Mouse (Mus musculus) neural tube, embryonic 11.5 days (tissue): ENCODE measurements around the gene Gm45233. TPM values are rescaled to one million over a fixed set of nuclear protein-coding genes. Genes with fewer than 3 reads are reported as not detected.
A peak's percentile ranks its signal among the peaks of the same experiment; 100 is the strongest.

Experiments used
- ATAC-seq: fragments of 200-750 bp; cut with Nextera tagmentation; 2 replicates; pipeline ENCODE4 v1.8.0; 2017; ENCODE audit warnings: moderate number of reproducible peaks, mild to moderate bottlenecking, moderate TSS enrichment, moderate library complexity; ENCODE audit not compliant: insufficient read depth, low FRiP score, low TSS enrichment
- DNase-seq: peaks from one replicate; pipeline ENCODE4 v3.0.0-alpha.2; 2015; ENCODE audit warnings: low spot score
- H3K27ac ChIP-seq: fragments of 300-500 bp; sonication (generic); 2 replicates; pipeline ENCODE4 v1.5.1; 2014; ENCODE audit warnings: low read depth, mild to moderate bottlenecking, low read length
- H3K27me3 ChIP-seq: fragments of 300-500 bp; sonication (generic); 2 replicates; pipeline ENCODE4 v1.6.1; 2014; ENCODE audit warnings: mild to moderate bottlenecking, low read length, mixed read lengths; ENCODE audit not compliant: control insufficient read depth, insufficient read depth
- H3K36me3 ChIP-seq: fragments of 300-500 bp; sonication (generic); 2 replicates; pipeline ENCODE4 v1.6.1; 2014; ENCODE audit warnings: mild to moderate bottlenecking, low read length, moderate library complexity, mixed read lengths; ENCODE audit not compliant: control insufficient read depth, insufficient read depth
- H3K4me1 ChIP-seq: fragments of 300-500 bp; sonication (generic); 2 replicates; pipeline ENCODE4 v1.6.1; 2014; ENCODE audit warnings: low read length, mixed read lengths; ENCODE audit not compliant: control insufficient read depth, insufficient read depth
- H3K4me2 ChIP-seq: fragments of 300-500 bp; sonication (generic); 2 replicates; pipeline ENCODE4 v1.6.1; 2014; ENCODE audit warnings: low read depth, mild to moderate bottlenecking, moderate library complexity
- H3K4me3 ChIP-seq: fragments of 300-500 bp; sonication (generic); 2 replicates; pipeline ENCODE4 v1.5.1; 2014; ENCODE audit warnings: low read depth, low read length
- H3K9ac ChIP-seq: fragments of 300-500 bp; sonication (generic); 2 replicates; pipeline ENCODE4 v1.6.1; 2014; ENCODE audit warnings: mild to moderate bottlenecking, low read length
- H3K9me3 ChIP-seq: fragments of 300-500 bp; sonication (generic); 2 replicates; pipeline ENCODE4 v1.6.1; 2016; ENCODE audit warnings: low read length; ENCODE audit not compliant: control insufficient read depth
- WGBS: fragments of 180-500 bp; shearing (Covaris S2); extraction: QIAGEN DNeasy Blood & Tissue Kit; methylation state at CpG from one replicate; pipeline ENCODE4 v1.1.7; 2014; 5-methylcytosine and 5-hydroxymethylcytosine counted together
- polyA plus RNA-seq: library from polyadenylated mRNA; unstranded; fragments of >200 nt; fragmentation: Nextera tagmentation; extraction: Ambion mirVana; gene quantifications from 2 replicates; pipeline ENCODE4 v1.2.1, GENCODE M21; 2014

Gene Gm45233
- polyA plus RNA-seq, 1 experiment from 2014 or later, result not detected

DNA sequence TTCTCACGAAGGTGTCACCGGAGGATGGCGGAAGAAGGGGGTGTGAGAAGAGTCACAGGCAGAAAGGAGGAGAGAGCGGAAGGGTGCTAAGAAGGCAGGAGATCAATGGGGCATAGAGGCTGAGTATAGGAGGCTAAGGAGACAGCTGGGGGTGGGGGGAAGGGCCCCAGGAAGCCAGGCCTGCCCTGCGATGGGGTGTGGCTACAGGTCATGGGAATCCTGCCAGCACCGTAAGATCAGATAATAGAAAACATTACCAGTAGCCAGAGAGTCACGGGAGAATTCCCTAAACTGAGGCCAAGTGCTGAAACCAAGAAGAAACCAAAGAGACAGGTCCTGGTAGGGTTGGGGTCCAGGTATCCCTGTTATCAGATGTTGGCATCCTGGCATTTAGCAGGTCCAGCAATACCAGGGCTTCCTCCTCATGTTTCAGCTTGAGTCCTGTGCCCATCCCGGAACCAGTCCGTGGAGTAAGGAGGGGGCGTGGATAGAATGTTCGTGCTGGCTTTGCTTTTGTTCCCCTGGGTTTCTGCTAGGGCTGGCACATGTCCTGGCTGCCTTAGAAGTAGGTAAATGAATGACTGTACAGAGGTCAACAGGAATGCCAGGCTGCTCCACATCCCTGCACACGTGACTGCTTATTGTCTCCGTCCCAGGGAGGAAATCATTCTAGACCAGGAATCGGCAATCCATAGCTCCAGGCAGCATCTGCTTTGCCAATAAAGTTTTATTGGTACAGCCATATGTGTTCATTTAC is 9.8 kb downstream of the Gm45233 start:
- Histone ChIP-seq H3K9ac (no peak overlapping the region), H3K27me3 (no peaks in the 10 kb centered on the region), H3K4me2 (no peak overlapping the region), H3K27ac (no peak overlapping the region), H3K4me1 (no peaks in the 10 kb centered on the region), H3K9me3 (no peaks in the 10 kb centered on the region), H3K36me3 (peaks cover 6% of the 10 kb centered on the region), H3K4me3 (no peak overlapping the region)
- 91% methylated on average over 14 of the region's 14 CpGs for WGBS
- DNase-seq, result no peak
- ATAC-seq, result no peak

DNA sequence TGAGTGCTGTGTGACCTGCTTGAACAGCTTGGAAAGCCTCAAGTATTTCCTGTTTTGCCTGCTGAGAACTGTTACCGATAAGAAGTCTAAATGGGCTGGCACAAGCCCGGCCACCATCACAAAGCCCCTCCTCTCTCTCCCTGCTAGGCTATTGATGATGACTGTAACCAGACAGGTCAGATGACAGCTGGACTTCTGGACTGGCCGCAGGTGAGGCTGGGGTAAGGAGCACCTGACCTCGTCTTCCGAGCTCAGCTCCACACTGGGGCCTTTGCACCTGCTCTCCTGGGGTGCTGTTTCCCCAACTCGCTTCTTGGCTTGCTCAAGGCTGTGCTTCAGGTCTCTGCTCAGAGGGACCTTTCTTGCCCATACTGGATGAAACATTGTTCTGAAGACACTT is 10.4 kb downstream of the Gm45233 start:
- DNase-seq (no peak), ATAC-seq (no peak)
- no peaks in the 10 kb centered on the region for H3K4me1 ChIP-seq
- H3K36me3 ChIP-seq, result peaks cover 6% of the 10 kb centered on the region
- H3K27me3 ChIP-seq, result no peaks in the 10 kb centered on the region
- H3K4me2 ChIP-seq, result no peak overlapping the region
- no peak overlapping the region for H3K9ac ChIP-seq
- WGBS, result 94% methylated on average over 6 of the region's 6 CpGs
- no peak overlapping the region for H3K27ac ChIP-seq
- H3K4me3 ChIP-seq, result no peak overlapping the region
- H3K9me3 ChIP-seq, result no peaks in the 10 kb centered on the region

DNA sequence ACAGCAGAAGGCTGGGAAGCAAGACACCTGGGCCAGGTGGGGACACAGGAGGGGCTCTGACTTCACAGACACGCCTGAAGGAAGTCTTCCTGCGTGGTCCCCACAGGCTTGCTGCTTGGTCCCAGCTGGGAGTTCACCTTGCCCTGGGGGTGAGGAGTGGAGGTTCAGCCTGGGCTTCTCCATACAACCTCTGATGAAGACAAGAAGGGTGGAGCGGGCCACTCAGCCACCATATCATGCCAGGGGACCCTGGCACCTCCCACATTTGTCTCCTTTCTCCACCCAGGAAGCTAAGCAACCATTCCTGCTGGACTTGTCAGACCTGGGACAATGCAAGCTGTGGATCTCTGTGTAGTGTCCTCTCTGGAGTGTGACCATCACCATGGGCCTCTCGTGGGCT is 18.9 kb downstream of the Gm45233 start, which contains the start of gene Vsig10l:
Gene Vsig10l, plus strand, starts transcription at position 301 of the 400 bp plus-strand sequence.
- no peak for ATAC-seq
- Histone ChIP-seq H3K4me1 (no peaks in the 10 kb centered on the region), H3K27ac (no peak within 1 kb of the TSS), H3K9ac (no peak within 1 kb of the TSS), H3K4me3 (no peak within 1 kb of the TSS), H3K36me3 (no peaks in the 10 kb centered on the region), H3K4me2 (no peak within 1 kb of the TSS), H3K27me3 (peaks cover 7% of the 10 kb centered on the region; the same call in 1 of the 2 replicates), H3K9me3 (no peaks in the 10 kb centered on the region)
- 69% methylated on average over 4 of the region's 4 CpGs for WGBS
- no peak for DNase-seq

DNA sequence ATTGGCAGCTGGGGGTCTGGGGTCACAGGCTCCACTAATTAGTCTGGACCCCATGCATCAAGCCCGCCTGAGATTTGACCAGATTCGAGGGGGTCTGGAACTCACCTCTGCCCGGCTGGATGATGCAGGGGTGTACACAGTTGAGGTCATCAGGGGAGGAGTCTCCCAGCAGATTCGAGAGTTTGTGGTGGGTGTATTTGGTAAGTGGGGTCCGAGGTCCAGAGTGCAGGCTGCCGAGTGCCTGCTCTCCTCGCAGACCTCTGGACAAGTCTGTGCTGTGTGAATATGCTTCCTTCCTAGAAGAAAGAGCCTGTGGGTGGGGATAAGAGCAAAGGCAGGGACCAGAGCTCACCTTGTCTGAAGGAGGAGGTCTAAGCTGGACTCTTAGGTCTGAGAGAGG is 20.0 kb downstream of the Gm45233 start:
- H3K9me3 ChIP-seq, result no peaks in the 10 kb centered on the region
- H3K27ac ChIP-seq, result no peak overlapping the region
- H3K4me1 ChIP-seq, result no peaks in the 10 kb centered on the region
- no peak for ATAC-seq
- no peaks in the 10 kb centered on the region for H3K36me3 ChIP-seq
- WGBS, result 87% methylated on average over 7 of the region's 7 CpGs
- H3K4me2 ChIP-seq, result no peak overlapping the region
- H3K27me3 ChIP-seq, result peaks cover 7% of the 10 kb centered on the region; the same call in 1 of the 2 replicates
- DNase-seq, result no peak
- H3K4me3 ChIP-seq, result no peak overlapping the region
- no peak overlapping the region for H3K9ac ChIP-seq

DNA sequence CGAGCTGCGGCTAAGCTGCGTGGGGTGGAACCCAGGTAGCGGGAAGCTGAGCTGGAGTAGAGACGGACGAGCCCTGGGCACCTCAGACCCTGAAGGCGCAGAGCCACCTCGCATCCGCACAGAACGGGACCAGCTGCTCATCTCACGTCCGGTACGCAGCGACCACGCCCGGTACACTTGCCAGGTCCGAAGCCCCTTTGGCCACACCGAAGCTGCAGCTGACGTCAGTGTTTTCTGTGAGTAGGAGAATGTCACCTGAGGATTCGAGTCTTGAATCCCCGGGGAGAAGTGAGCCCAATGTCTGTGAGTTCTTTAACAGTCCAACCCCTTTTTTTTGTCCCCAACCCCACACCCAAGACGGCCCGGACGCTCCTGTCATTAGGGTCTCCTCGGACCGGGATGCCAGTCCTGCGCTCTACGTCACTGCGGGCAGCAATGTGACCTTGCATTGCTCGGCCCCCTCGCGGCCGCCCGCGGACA is 21.0 kb downstream of the Gm45233 start:
- Histone ChIP-seq H3K4me3 (peak overlapping the region; percentile 37), H3K36me3 (no peaks in the 10 kb centered on the region), H3K4me1 (no peaks in the 10 kb centered on the region), H3K9me3 (no peaks in the 10 kb centered on the region), H3K27me3 (peaks cover 7% of the 10 kb centered on the region; the same call in 1 of the 2 replicates), H3K9ac (0 out of 2 replicates have a peak overlapping the region, but pooled peaks have one; percentile 15), H3K4me2 (peak overlapping the region; percentile 65), H3K27ac (no peak overlapping the region)
- peak; percentile 73 for DNase-seq
- WGBS, result 8% methylated on average over 35 of the region's 35 CpGs
- ATAC-seq, result peak; percentile 73; the same call in 1 of the 2 replicates

DNA sequence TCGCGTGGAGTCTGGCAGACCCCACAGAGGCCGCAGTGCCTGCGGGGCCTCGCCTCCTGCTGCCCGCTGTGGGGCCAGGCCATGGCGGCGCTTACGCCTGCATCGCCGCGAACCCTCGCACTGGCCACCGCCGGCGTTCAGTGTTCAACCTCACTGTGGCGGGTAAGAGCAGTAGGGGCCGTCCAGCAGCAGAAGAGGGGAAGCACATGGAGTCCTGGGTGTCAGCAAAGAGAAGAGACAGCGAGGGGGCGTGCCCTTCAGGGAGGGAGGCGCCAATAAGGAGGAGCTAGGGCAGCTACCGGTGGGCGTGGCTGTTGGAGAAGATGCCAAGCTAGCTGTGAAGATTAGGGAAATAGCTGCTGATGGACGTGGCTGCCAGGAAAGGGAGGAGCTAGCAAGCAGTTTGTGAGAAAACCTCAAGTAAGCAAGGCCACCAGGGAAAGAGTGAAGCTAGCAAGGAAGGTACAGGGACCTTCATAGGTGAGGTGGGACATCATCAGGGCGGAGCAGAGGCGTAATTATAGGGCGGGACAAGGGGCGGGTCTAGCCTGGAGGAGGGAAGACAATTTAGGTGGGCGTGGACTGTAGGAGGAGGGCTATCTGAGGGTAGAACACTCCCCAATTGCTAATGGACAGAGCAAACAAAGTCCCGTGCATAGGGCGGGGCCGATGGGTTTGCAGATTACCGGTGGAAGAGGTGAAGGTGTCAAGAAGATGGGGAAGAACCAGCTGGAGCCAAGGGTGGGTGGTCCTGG is 21.6 kb downstream of the Gm45233 start:
- WGBS, result under 1% methylated on average over 33 of the region's 33 CpGs
- Histone ChIP-seq H3K9me3 (no peaks in the 10 kb centered on the region), H3K27me3 (peaks cover 7% of the 10 kb centered on the region; the same call in 1 of the 2 replicates), H3K4me1 (no peaks in the 10 kb centered on the region), H3K4me2 (peak overlapping the region; percentile 65), H3K4me3 (peak overlapping the region; percentile 37), H3K36me3 (no peaks in the 10 kb centered on the region), H3K27ac (no peak overlapping the region), H3K9ac (peak overlapping the region; percentile 15; the same call in 1 of the 2 replicates)
- ATAC-seq (peak; percentile 83), DNase-seq (peak; percentile 85)

DNA sequence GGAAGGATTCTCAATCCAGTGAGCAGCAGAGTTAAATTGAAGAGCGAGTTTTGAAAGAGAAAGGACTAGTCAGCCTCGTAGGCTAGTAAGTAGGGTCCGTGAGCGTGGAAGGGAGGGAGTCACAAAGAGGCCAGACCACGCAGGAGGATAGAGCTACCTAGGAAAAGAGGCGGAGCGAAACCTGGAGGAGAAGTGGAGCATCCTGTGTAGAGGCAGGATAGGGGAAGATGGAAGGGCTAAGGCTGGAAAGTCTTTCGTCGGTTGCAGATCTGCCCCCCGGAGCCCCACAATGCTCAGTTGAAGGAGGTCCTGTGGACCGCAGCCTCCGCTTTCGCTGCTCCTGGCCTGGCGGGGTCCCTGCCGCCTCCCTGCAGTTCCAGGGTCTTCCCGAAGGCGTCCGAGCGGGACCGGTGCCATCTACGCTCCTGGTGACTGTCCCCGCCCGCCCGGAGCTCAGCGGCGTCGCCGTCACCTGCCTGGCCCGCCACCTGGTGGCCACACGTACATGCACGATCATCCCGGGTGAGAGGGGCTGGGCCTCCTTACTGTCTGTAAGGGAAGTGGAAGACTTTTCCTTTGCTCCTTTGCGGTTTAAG is 22.3 kb downstream of the Gm45233 start:
- H3K27ac ChIP-seq, result no peak overlapping the region
- DNase-seq (peak; percentile 84), ATAC-seq (peak; percentile 64)
- peak overlapping the region; percentile 37 for H3K4me3 ChIP-seq
- H3K4me2 ChIP-seq, result peak overlapping the region; percentile 65
- peak overlapping the region; percentile 9 for H3K9ac ChIP-seq
- no peaks in the 10 kb centered on the region for H3K4me1 ChIP-seq
- H3K36me3 ChIP-seq, result no peaks in the 10 kb centered on the region
- WGBS, result 2% methylated on average over 33 of the region's 33 CpGs
- H3K27me3 ChIP-seq, result peaks cover 7% of the 10 kb centered on the region; the same call in 1 of the 2 replicates
- H3K9me3 ChIP-seq, result no peaks in the 10 kb centered on the region

DNA sequence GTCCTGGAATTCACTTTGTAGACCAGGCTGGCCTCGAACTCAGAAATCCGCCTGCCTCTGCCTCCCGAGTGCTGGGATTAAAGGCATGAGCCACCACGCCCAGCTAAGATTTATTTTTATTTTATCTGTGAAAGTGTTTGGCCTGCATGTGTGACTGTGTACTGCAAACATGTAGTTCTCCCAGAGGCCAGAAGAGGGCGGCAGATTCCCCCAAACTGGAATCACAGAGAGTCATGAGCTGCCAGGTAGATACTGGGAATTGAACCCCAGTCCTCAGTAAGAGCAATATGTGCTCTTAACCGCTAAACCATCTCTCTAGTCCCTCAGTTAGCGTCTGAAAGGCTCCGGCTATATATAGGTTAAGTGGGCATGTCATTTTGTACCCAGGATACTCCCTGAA is 26.4 kb downstream of the Gm45233 start:
- Histone ChIP-seq H3K4me3 (no peak overlapping the region), H3K27ac (no peak overlapping the region), H3K36me3 (no peaks in the 10 kb centered on the region), H3K9ac (no peak overlapping the region), H3K4me2 (no peak overlapping the region), H3K4me1 (no peaks in the 10 kb centered on the region), H3K27me3 (peaks cover 9% of the 10 kb centered on the region), H3K9me3 (no peaks in the 10 kb centered on the region)
- DNase-seq (peak; percentile 41), ATAC-seq (no peak)
- 46% methylated on average over 8 of the region's 8 CpGs for WGBS
